Mouse (Mus musculus) monocyte, adult 2 months (primary cell): ENCODE measurements around the gene Slc41a2.
"Not testable (repeated sequence)": the region's sequence is repeated elsewhere in the genome, so short reads cannot be mapped to it uniquely, and the experiment has no call there.

Source experiments
- DNase-seq, 2 experiments: peaks; one replicate each; pipeline ENCODE4 v3.0.0; 2022; ENCODE audit warnings: low spot score in 2 of 2, low read depth in 1 of 2

The Slc41a2 gene

DNA sequence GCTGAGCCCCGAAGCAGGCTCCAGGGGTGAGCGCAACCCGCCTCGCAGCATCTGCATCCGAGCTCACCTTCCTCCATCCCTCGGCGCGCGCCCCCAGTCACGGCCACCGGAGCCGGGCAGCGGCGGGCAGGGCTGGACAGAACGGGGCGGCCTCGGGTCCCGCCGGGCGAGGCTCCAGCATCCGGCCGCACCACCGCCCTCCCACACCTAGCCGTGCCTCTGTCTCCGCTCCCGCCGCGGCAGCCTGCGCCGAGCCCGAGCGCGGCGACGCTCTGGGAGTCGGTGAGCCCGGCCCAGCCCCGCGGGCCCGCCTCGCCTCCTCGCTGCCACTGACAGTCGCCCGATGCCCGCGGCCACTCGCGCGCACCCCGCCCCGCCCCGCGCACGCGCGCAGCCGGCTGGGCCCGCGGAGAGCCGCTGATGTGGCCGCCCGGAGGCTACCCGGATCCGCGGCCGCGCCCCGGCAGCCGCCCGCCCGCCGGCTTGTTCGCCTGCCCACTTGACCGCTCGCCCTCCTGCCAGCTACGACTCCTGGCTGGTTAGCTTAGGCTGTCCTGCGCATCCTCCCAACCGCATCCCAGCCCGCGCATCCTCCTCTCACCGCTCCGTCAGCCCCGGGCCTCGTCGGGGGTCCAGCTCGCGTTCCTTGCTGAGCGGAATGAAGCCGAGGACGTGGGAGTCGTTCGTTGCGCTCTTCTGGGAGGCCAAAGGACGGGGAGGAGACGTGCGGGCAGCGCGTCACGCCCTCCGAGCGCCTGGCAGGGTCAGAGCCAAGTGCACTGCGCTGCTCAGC is at the start of gene Slc41a2:
Slc41a2 (minus strand) TSS at position 724 of the 793 bp plus-strand sequence.
- peak in 1 of 2 experiments; percentile 5 for DNase-seq

DNA sequence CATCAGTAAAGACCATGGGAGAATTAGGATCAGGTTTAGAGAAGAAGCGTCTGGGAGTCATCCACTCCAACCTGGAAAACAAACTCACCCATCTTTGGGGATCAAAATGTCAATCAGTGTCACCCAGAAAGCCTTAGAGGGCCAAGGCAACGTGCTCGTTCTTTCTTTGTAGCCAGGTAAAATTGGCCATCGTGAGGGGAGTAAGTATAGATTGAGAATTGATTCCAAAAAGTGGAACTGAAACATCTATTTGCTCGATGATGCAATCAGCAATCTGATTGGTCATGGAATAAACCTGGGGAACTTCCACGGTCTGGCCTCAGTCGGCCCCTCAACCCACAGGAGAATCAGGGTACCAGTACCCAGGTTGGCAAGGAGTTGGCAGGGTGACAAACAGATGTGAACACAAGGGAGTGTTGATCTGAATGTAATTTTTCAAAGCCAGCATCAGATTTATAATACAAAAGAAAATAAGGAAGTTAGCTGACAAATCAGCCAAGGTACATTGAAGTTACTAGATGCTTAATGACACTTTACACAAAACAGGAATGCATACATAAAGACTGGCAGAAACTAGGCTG is 47.7 kb upstream of the Slc41a2 start:
- no peak for DNase-seq

DNA sequence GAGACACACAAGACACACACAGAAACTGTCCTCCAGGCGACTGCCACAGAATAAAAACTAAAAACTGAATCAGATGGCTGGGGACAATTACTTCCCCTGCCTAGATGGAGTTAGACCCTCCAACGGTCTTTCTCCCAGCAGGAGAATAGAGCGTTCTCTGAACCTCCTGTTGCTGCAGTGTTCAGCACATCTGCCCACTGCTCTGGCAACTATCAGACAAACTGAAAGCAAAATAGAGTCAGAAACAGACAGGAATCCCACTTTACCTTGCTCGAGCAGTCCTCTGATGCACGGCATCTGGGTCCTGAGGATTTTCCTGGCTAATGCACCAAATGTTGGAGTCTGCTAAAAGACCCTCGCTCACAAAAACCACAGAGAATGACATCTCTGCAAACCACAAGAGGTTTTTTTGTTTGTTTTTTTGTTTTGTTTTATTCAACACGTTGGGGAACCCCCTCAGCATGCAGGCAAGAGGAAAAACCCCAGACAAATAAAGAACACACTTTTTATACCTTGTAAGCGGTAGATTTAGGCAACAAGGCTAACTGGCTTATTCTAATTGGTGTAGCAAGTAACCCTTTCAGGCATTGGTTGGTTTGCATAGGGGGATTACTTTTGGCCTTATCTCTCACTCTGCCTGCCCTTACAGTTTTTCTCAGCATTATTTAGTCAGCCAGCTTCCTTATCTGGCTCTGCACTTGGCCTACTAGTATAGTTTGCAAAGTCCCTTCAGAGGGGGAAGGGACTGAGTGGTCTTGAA is 47.0 kb upstream of the Slc41a2 start:
- no peak for DNase-seq

GRCm38 (mm10) chr10:83383863-83384262 is 46.2 kb upstream of the Slc41a2 start:
- no peak for DNase-seq

GRCm38 (mm10) chr10:83382988-83383387 is 45.3 kb upstream of the Slc41a2 start:
- no peak for DNase-seq

DNA sequence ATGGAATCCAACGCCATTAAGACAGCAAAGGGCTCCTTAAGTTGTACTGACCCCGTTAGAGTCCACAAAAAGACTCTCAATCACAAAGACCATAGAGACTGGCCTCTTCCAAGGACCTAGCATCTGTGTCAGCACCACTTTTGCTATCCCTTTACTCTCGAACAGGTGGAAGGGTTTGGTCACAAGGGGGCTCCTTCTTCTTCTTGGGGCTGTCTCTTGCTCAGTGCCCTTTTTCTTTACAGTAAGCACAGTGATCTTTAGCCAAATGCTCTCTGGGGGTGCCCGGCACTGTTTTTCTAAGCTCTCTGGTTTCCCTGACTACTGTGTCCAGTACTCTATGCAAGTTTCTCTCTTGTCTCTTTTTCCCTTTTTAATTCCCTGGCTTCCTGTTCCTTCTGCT is 44.8 kb upstream of the Slc41a2 start:
- DNase-seq = no peak

GRCm38 (mm10) chr10:83380501-83380900 is 42.8 kb upstream of the Slc41a2 start:
- DNase-seq = no peak

DNA sequence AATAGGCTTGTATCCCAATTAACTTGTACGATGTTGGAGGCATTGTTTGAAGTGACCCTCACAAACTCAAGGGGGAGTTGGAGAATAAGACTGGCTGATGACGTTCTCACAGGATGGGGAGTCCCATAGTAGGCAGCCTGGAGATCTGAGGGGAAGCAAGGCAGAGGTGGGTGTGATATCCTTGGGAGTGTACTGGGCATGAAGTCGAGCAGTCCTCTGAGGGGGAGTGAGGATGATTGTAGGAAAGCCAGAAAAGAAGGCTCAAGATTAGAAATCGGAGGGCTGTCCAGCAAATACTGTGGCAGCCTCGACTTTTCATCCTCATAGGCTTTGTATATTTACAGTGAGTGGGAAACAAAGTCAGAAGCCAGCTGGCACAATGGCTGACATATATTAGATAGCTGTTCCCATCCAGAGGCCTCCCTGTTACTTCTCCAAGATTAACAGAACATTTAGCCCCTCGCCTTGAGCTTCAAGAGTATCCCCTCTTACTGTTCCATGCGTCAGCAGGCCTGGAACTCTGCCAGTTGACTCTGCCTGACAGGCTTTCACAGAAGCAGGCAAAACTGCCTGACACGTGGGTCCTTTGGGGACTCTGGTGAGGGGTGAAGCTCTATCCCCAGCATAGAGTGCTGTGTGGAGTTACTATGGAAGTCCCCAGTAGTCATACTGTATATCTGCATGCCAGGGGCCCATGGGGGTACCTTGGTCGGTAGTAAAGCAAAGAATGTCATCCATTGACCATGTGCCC is 40.6 kb upstream of the Slc41a2 start:
- DNase-seq = no peak

DNA sequence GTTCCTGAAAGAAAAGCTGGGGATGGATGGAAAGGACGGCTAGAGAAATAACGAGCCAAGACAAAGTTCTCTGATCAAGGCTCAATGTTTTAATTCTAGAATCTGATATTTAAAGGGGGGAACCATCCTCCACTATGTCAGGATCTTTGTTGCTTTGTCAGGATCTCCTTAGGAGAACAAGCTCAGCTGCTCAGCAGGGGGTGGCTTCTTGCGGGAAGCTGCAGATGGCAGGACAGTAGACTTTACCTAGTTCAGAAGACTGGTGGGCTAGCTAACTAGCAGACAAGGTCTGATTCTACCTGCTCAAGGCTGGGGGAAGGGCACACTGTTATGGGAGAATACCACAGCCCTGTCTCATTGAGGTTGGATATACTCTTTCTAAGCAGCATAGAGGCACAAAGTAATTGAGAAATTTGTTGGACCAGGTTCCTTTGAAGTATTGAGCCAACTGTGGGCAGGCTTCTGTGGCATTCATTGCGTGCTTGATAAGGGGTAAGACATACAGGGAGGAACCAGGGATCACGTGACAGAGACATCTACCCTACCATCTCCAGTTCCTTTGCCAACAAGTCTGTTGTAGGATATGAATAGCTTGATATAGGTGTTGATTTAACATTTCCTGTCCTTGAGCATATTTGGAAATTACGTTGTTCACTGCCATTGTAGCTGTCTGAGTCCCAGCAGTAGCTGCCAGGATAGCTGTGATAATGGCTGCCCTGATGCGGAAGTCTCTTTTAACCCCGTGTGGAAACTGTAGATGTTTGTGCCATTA is 39.4 kb upstream of the Slc41a2 start:
- DNase-seq = no peak

DNA sequence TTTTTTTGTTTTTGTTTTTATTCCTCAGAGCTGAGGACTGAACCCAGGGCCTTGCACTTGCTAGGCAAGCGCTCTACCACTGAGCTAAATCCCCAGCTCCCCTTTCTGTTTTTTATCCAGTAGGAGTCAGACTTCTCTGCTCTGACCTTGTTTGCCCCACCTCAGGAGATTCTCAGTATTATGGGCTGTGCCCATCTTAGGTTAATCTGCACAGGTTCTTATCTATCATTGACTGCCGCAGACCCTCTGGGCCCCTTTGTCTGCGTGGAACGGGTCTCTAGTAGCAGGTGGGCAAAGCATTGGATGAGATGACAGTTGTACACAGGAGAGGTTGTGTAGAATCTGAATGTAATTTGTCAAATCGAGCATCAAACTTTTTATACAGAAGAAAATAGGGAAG is 37.8 kb upstream of the Slc41a2 start:
- not testable (repeated sequence) for DNase-seq

GRCm38 (mm10) chr10:83374045-83374656 is 36.5 kb upstream of the Slc41a2 start:
- no peak for DNase-seq

GRCm38 (mm10) chr10:83368918-83369317 is 31.2 kb upstream of the Slc41a2 start:
- DNase-seq = no peak

GRCm38 (mm10) chr10:83363451-83363850 is 25.8 kb upstream of the Slc41a2 start:
- no peak for DNase-seq

DNA sequence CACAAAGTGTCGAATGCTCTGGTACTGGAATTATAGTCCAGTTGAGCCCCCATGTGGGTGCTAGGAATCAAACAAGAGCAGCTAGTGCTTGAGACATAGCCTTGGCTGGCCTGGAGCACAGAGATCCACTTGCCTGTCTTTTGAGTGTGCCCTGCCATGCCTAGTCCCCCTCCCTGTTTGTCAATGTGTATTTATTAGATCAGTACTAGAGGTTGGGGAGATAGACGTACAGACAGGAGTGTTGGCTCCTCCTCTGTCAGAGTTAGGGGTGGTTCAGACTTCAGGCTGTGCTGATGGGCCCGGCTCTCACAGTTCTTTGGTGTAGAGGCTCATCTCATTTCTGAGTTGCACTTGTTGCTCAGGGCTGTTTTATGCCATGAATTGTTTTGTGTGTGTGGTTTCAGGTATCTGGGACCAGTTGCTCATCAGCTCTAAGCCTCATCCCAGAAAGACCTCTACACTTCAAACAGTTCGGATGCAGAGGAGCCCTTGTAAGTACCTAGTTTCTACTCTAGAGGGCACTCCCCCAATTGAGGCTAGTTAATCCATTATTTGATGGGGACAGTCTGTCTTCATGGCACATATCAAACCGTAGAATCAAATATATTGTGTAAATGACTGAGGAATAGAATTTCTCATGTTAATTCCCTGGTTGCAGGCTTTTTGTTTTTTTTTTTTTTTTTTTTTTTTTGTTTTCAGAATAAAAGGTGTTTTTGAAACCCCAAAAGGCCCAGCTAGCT is 24.1 kb upstream of the Slc41a2 start:
- no peak for DNase-seq

GRCm38 (mm10) chr10:83360356-83360755 is 22.7 kb upstream of the Slc41a2 start:
- DNase-seq = no peak

DNA sequence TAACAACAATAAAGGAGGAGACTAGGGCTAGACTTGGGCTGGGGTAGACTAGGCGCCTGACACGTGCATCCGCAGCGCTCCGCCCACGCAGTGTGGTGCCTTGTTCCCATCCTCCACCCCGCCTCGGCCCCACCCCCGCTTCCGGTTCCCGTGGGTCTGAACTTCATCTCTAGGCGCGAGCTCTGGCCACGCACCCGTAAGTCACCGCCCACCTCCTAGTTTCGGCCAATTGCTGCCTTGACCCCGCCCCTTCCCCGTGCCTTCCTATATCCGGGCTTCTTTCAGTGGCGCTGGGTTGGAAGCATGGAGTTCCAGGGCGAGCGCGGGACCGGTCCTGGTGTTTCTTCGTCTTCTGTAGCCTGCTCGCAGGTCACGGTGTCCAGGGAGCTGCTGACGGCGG is 22.3 kb upstream of the Slc41a2 start, which contains the start of gene D10Wsu102e:
D10Wsu102e (plus strand) TSS at position 266 of the 400 bp plus-strand sequence.
- DNase-seq = peak; percentile 82 to 86

GRCm38 (mm10) chr10:83359451-83359850 is 21.8 kb upstream of the Slc41a2 start:
- DNase-seq = no peak

GRCm38 (mm10) chr10:83356416-83356815 is 18.7 kb upstream of the Slc41a2 start:
- no peak for DNase-seq

GRCm38 (mm10) chr10:83354333-83354719 is 16.6 kb upstream of the Slc41a2 start:
- DNase-seq = no peak
